Comparison of ENCODE assay signal across 9 mouse cellular contexts in genomic region chr7:140080503-140081156, GRCm38 (mm10). TPM values are rescaled to one million over a fixed set of nuclear protein-coding genes. Genes with fewer than 3 reads are reported as not detected.
DNase-seq lines count a peak whose midpoint lies in the region; ATAC-seq and TF ChIP-seq lines count a peak whose summit lies in the region.
"Had no signal": no experiment of that assay in that cellular context is flagged by ENCODE, and none has a peak within 500 bp of the region (broad histone marks: within the 10 kb centered on the region; RNA-seq: fewer than 3 reads in every experiment).

No protein-coding gene starts in this region.

- H3K4me3 ChIP-seq in embryonic facial prominence, embryonic 13.5 days = peak overlapping the region; percentile 35
- H3K4me3 ChIP-seq in heart, embryonic 15.5 days = peak overlapping the region; percentile 0; the same call in 1 of the 2 replicates
- H3K4me3 ChIP-seq in kidney, postnatal 0 days (replicated peaks; ENCODE audit: low read depth, low read length) = 0 out of 2 replicates have a peak overlapping the region, but pooled peaks have one; percentile 7
- peak overlapping the region; percentile 27 for H3K4me3 ChIP-seq in limb, embryonic 14.5 days (replicated peaks; ENCODE audit: low read length)
- H3K4me3 ChIP-seq in myocyte = peak overlapping the region; percentile 1

- 0 out of 2 replicates have a peak overlapping the region, but pooled peaks have one; percentile 33 for H3K9ac ChIP-seq in embryonic facial prominence, embryonic 13.5 days
- no peak overlapping the region for H3K9ac ChIP-seq in heart, embryonic 15.5 days
- H3K9ac ChIP-seq in kidney, postnatal 0 days (ENCODE audit: low read depth, low read length) = no peak overlapping the region
- H3K9ac ChIP-seq in limb, embryonic 14.5 days (ENCODE audit: low read depth, low read length, severe bottlenecking) = peak overlapping the region; percentile 25; the same call in 1 of the 2 replicates

- peak; percentile 59 to 63 for DNase-seq in B cell, adult 2 months
- DNase-seq in adrenal gland, postnatal 25 days = peak; percentile 83
- peak; percentile 84 for DNase-seq in kidney, postnatal 0 days (ENCODE audit: low spot score)
- peak; percentile 81 for DNase-seq in limb, embryonic 14.5 days (ENCODE audit: low spot score)
- peak; percentile 69 for DNase-seq in testis, postnatal 10 days (ENCODE audit: low spot score)

- no peaks in the 10 kb centered on the region for H3K36me3 ChIP-seq in embryonic facial prominence, embryonic 13.5 days
- H3K36me3 ChIP-seq in heart, embryonic 15.5 days = no peaks in the 10 kb centered on the region
- H3K36me3 ChIP-seq in kidney, postnatal 0 days (ENCODE audit: insufficient read depth, low read length) = no peaks in the 10 kb centered on the region
- H3K36me3 ChIP-seq in limb, embryonic 14.5 days (ENCODE audit: control insufficient read depth, insufficient read depth, low read length) = no peaks in the 10 kb centered on the region
- no peaks in the 10 kb centered on the region for H3K36me3 ChIP-seq in myocyte (ENCODE audit: control insufficient read depth, insufficient read depth)

- no peak for TF ChIP-seq POLR2A in limb, embryonic 14.5 days (IDR thresholded peaks at IDR 0.05; ENCODE audit: borderline replicate concordance, extremely low read depth, insufficient read depth, insufficient read length)
- TF ChIP-seq POLR2A in myocyte (IDR thresholded peaks at IDR 0.05; ENCODE audit: insufficient read length, low read depth) = no peak

- no peaks in the 10 kb centered on the region for H3K79me2 ChIP-seq in myocyte (ENCODE audit: control insufficient read depth, insufficient read depth)

- peaks cover 51% of the 10 kb centered on the region for H3K27me3 ChIP-seq in embryonic facial prominence, embryonic 13.5 days
- H3K27me3 ChIP-seq in heart, embryonic 15.5 days = peaks cover 57% of the 10 kb centered on the region
- peaks cover 32% of the 10 kb centered on the region for H3K27me3 ChIP-seq in kidney, postnatal 0 days (ENCODE audit: insufficient read depth, low read length)
- peaks cover 24% of the 10 kb centered on the region for H3K27me3 ChIP-seq in limb, embryonic 14.5 days (ENCODE audit: control insufficient read depth, insufficient read depth, low read length)
- no peaks in the 10 kb centered on the region for H3K27me3 ChIP-seq in myocyte (ENCODE audit: control insufficient read depth, insufficient read depth, insufficient read length)

- H3ac ChIP-seq in myocyte (ENCODE audit: control insufficient read depth, insufficient read length) = no peak overlapping the region

- peaks cover 13% of the 10 kb centered on the region for H3K4me1 ChIP-seq in embryonic facial prominence, embryonic 13.5 days
- peaks cover 2% of the 10 kb centered on the region; the same call in 1 of the 2 replicates for H3K4me1 ChIP-seq in heart, embryonic 15.5 days (replicated peaks)
- no peaks in the 10 kb centered on the region for H3K4me1 ChIP-seq in kidney, postnatal 0 days (replicated peaks; ENCODE audit: insufficient read depth, low read length)
- no peaks in the 10 kb centered on the region for H3K4me1 ChIP-seq in limb, embryonic 14.5 days (ENCODE audit: control insufficient read depth, insufficient read depth, low read length)

- H3K27ac ChIP-seq in embryonic facial prominence, embryonic 13.5 days = no peak overlapping the region
- H3K27ac ChIP-seq in heart, embryonic 15.5 days = no peak overlapping the region
- H3K27ac ChIP-seq in kidney, postnatal 0 days = no peak overlapping the region
- no peak overlapping the region for H3K27ac ChIP-seq in limb, embryonic 14.5 days (replicated peaks; ENCODE audit: low read depth, low read length)

- H3K4me2 ChIP-seq in embryonic facial prominence, embryonic 13.5 days = peak overlapping the region; percentile 55
- H3K4me2 ChIP-seq in heart, embryonic 15.5 days = peak overlapping the region; percentile 39
- peak overlapping the region; percentile 37 for H3K4me2 ChIP-seq in kidney, postnatal 0 days (ENCODE audit: low read length)
- peak overlapping the region; percentile 46 for H3K4me2 ChIP-seq in limb, embryonic 14.5 days (replicated peaks; ENCODE audit: low read depth, low read length, severe bottlenecking)
- peak overlapping the region; percentile 63 for H3K4me2 ChIP-seq in myocyte (ENCODE audit: low read depth)

- WGBS in embryonic facial prominence, embryonic 13.5 days = 3% methylated on average over 24 of the region's 24 CpGs
- WGBS in heart, embryonic 15.5 days = 4% methylated on average over 24 of the region's 24 CpGs
- 3% methylated on average over 24 of the region's 24 CpGs for WGBS in kidney, postnatal 0 days
- 3% methylated on average over 24 of the region's 24 CpGs for WGBS in limb, embryonic 14.5 days

- ATAC-seq in embryonic facial prominence, embryonic 13.5 days (ENCODE audit: insufficient number of reproducible peaks, insufficient read depth, low FRiP score, low TSS enrichment, low read depth) = no peak
- ATAC-seq in heart, embryonic 15.5 days (replicated peaks; ENCODE audit: insufficient number of reproducible peaks, insufficient read depth, low FRiP score, low read depth) = no peak
- ATAC-seq in kidney, postnatal 0 days (replicated peaks; ENCODE audit: low FRiP score, low read depth) = no peak; the same call in 1 of the 2 replicates
- ATAC-seq in limb, embryonic 14.5 days (ENCODE audit: low FRiP score, low read depth) = peak; percentile 82
- ATAC-seq: Patski had no signal

- TF ChIP-seq CTCF in kidney, postnatal 0 days (IDR thresholded peaks at IDR 0.05; ENCODE audit: low read depth) = no peak

- H3K9me3 ChIP-seq in embryonic facial prominence, embryonic 13.5 days = no peaks in the 10 kb centered on the region
- no peaks in the 10 kb centered on the region for H3K9me3 ChIP-seq in heart, embryonic 15.5 days (replicated peaks)
- H3K9me3 ChIP-seq in kidney, postnatal 0 days (replicated peaks; ENCODE audit: low read length) = no peaks in the 10 kb centered on the region
- no peaks in the 10 kb centered on the region for H3K9me3 ChIP-seq in limb, embryonic 14.5 days (ENCODE audit: control insufficient read depth, low read length)

TF ChIP-seq in myocyte, 11 proteins besides CTCF, POLR2A, EP300 and RAD21:
- TF ChIP-seq SRF (IDR thresholded peaks at IDR 0.05; ENCODE audit: control insufficient read depth, insufficient read length, low read depth) = no peak
- no peak for TF ChIP-seq E2F4 (IDR thresholded peaks at IDR 0.05; ENCODE audit: insufficient read depth)
- TF ChIP-seq POLR2AphosphoS2 (IDR thresholded peaks at IDR 0.05; ENCODE audit: insufficient read length, low read depth) = no peak
- TF ChIP-seq USF1 (IDR thresholded peaks at IDR 0.05; ENCODE audit: low read depth) = no peak
- no peak for TF ChIP-seq MYOD1 (IDR thresholded peaks at IDR 0.05; ENCODE audit: control insufficient read depth in 1 of 3, insufficient read length in 2 of 3, low read depth in 2 of 3)

RNA-seq across cellular contexts. Expression of gene Caly, which starts 1.7 kb away (rescaled TPM):
- 5.8 and 6.1 TPM in 2 replicates for total RNA-seq in adrenal gland, postnatal 25 days (2021)
- 3.1 and 4.0 TPM in 2 replicates for polyA plus RNA-seq in embryonic facial prominence, embryonic 13.5 days (2015; fragmentation: Nextera tagmentation; extraction: Ambion mirVana)
- polyA plus RNA-seq in heart, embryonic 15.5 days (2015; fragmentation: Nextera tagmentation; extraction: Ambion mirVana) = 0.45 and 0.67 TPM in 2 replicates
- 0.89 and 1.1 TPM in 2 replicates for polyA plus RNA-seq in kidney, postnatal 0 days (2015; fragmentation: Nextera tagmentation; extraction: Ambion mirVana)
- polyA plus RNA-seq in limb, embryonic 14.5 days (2012; rRNA removed) = 0.46 and 0.65 TPM in 2 replicates
- polyA plus RNA-seq in limb, embryonic 14.5 days (2014; fragmentation: Nextera tagmentation; extraction: Ambion mirVana) = 0.69 and 0.77 TPM in 2 replicates
- not detected for polyA plus RNA-seq in myocyte (2012; fragmentation: generic; extraction: Trizol)
- polyA plus RNA-seq: Patski had no signal

RNA-seq across cellular contexts. Expression of gene Prap1, which starts 12.6 kb away (rescaled TPM):
- total RNA-seq in adrenal gland, postnatal 25 days (2021) = not detected in 2 replicates
- polyA plus RNA-seq in embryonic facial prominence, embryonic 13.5 days (2015; fragmentation: Nextera tagmentation; extraction: Ambion mirVana) = 2.2 TPM in 1 of 2 replicates, not detected in the other
- 0.29 TPM in 1 of 2 replicates, not detected in the other for polyA plus RNA-seq in heart, embryonic 15.5 days (2015; fragmentation: Nextera tagmentation; extraction: Ambion mirVana)
- 3.9 and 6.2 TPM in 2 replicates for polyA plus RNA-seq in kidney, postnatal 0 days (2015; fragmentation: Nextera tagmentation; extraction: Ambion mirVana)
- polyA plus RNA-seq in limb, embryonic 14.5 days (2012; rRNA removed) = 0.80 and 13.6 TPM in 2 replicates
- polyA plus RNA-seq in limb, embryonic 14.5 days (2014; fragmentation: Nextera tagmentation; extraction: Ambion mirVana) = 0.33 TPM in 1 of 2 replicates, not detected in the other
- not detected for polyA plus RNA-seq in myocyte (2012; fragmentation: generic; extraction: Trizol)
- polyA plus RNA-seq: Patski had no signal

RNA-seq across cellular contexts. Expression of gene Fuom, which starts 21.6 kb away (rescaled TPM):
- 68.5 and 85.2 TPM in 2 replicates for total RNA-seq in adrenal gland, postnatal 25 days (2021)
- polyA plus RNA-seq in embryonic facial prominence, embryonic 13.5 days (2015; fragmentation: Nextera tagmentation; extraction: Ambion mirVana) = 26.0 and 26.9 TPM in 2 replicates
- polyA plus RNA-seq in heart, embryonic 15.5 days (2015; fragmentation: Nextera tagmentation; extraction: Ambion mirVana) = 79.5 and 107 TPM in 2 replicates
- 86.8 and 88.4 TPM in 2 replicates for polyA plus RNA-seq in kidney, postnatal 0 days (2015; fragmentation: Nextera tagmentation; extraction: Ambion mirVana)
- 30.3 TPM in 2 replicates for polyA plus RNA-seq in limb, embryonic 14.5 days (2012; rRNA removed)
- 28.3 and 28.8 TPM in 2 replicates for polyA plus RNA-seq in limb, embryonic 14.5 days (2014; fragmentation: Nextera tagmentation; extraction: Ambion mirVana)
- polyA plus RNA-seq in myocyte (2012; fragmentation: generic; extraction: Trizol) = 9.5 TPM

RNA-seq across cellular contexts. Expression of gene Msx3, which starts 31.7 kb away (rescaled TPM):
- total RNA-seq in adrenal gland, postnatal 25 days (2021) = not detected in 2 replicates
- polyA plus RNA-seq in embryonic facial prominence, embryonic 13.5 days (2015; fragmentation: Nextera tagmentation; extraction: Ambion mirVana) = 0.20 TPM in 1 of 2 replicates, not detected in the other
- polyA plus RNA-seq in heart, embryonic 15.5 days (2015; fragmentation: Nextera tagmentation; extraction: Ambion mirVana) = not detected in 2 replicates
- not detected in 2 replicates for polyA plus RNA-seq in kidney, postnatal 0 days (2015; fragmentation: Nextera tagmentation; extraction: Ambion mirVana)
- polyA plus RNA-seq in limb, embryonic 14.5 days (2012; rRNA removed) = not detected in 2 replicates
- polyA plus RNA-seq in limb, embryonic 14.5 days (2014; fragmentation: Nextera tagmentation; extraction: Ambion mirVana) = not detected in 2 replicates
- 0.05 TPM for polyA plus RNA-seq in myocyte (2012; fragmentation: generic; extraction: Trizol)
- polyA plus RNA-seq: Patski had no signal

RNA-seq across cellular contexts. Expression of gene Paox, which starts 35.0 kb away (rescaled TPM):
- total RNA-seq in adrenal gland, postnatal 25 days (2021) = 30.3 and 33.5 TPM in 2 replicates
- 18.1 and 19.2 TPM in 2 replicates for polyA plus RNA-seq in embryonic facial prominence, embryonic 13.5 days (2015; fragmentation: Nextera tagmentation; extraction: Ambion mirVana)
- polyA plus RNA-seq in heart, embryonic 15.5 days (2015; fragmentation: Nextera tagmentation; extraction: Ambion mirVana) = 11.1 and 11.7 TPM in 2 replicates
- polyA plus RNA-seq in kidney, postnatal 0 days (2015; fragmentation: Nextera tagmentation; extraction: Ambion mirVana) = 21.0 and 22.9 TPM in 2 replicates
- 12.6 and 13.5 TPM in 2 replicates for polyA plus RNA-seq in limb, embryonic 14.5 days (2012; rRNA removed)
- 17.8 and 19.4 TPM in 2 replicates for polyA plus RNA-seq in limb, embryonic 14.5 days (2014; fragmentation: Nextera tagmentation; extraction: Ambion mirVana)
- 7.0 TPM for polyA plus RNA-seq in myocyte (2012; fragmentation: generic; extraction: Trizol)

Comparison
In these comparisons a context has a peak if more than half of its experiments do, and no peak if none do; other contexts are left out.
1. H3K9ac ChIP-seq: peak in embryonic facial prominence, embryonic 13.5 days (single experiment) and limb, embryonic 14.5 days (single experiment); none in heart, embryonic 15.5 days (single experiment) and kidney, postnatal 0 days (single experiment).
2. Peak in every context shown above with its lines, with median percentiles within 50 percentile points of each other: DNase-seq, H3K4me2 ChIP-seq and H3K4me3 ChIP-seq.